Mouse (Mus musculus): Measurements from ENCODE around the gene Naa16. TPM values are rescaled to one million over a fixed set of nuclear protein-coding genes. Genes with fewer than 3 reads are reported as not detected.

Gene Naa16
- polyA plus RNA-seq, 1 experiment = 7.7 TPM

DNA sequence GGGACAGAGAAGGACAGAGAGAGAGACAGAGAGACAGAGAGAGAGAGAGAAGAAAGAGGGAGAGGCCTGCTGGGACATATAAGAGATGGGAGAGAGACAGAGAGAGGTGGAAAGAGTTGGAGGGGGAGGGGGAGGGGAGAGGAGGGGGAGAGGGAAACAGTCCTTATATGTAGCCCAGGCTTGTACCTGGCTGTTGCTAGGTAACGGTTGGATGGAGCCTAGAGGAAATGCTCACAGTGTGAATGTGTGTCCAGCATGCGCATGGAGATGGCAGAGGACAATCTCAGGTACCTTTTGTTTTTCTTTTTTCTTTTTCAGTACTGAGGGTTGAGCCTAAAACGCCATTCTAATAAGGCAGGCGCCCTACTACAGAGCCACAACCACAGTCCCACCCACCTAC lies 106.0 kb downstream of the Naa16 start:
- WGBS = 71% methylated on average over 4 of the region's 4 CpGs

DNA sequence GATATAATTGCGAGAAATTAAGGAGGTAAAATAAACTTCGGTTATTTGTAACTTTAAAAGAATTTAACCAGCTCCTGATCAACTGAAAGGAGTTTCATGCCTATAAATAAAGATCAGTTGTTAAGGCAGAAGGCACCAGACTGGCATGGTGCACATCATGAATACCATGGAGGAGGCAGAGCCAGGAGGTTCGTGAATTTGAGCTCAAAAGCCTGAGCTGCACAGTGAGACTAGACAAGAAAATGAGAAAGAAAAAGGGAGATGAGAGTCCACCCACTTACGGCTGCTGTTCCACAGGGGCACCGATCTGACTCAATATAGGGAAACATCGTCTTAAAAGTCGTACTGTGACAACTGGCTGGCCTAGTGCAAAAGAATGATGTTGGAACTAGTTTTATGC lies 106.6 kb downstream of the Naa16 start:
- Histone ChIP-seq H3K36me3 (ENCODE audit: control insufficient read depth, insufficient read depth, low read length) (peaks cover 18% of the 10 kb centered on the region), H3K27ac (ENCODE audit: control insufficient read depth, insufficient read depth, low read length) (0 out of 2 replicates have a peak overlapping the region, but pooled peaks have one; percentile 49), H3K4me3 (ENCODE audit: control insufficient read depth, insufficient read depth, low read length) (no peak overlapping the region), H3K27me3 (ENCODE audit: control insufficient read depth, insufficient read depth, low read length) (no peaks in the 10 kb centered on the region), H3K4me1 (replicated peaks; ENCODE audit: control insufficient read depth, insufficient read depth, low read length) (peaks cover 48% of the 10 kb centered on the region)
- 93% methylated on average over 7 of the region's 7 CpGs for WGBS
- DNase-seq = no peak
- TF ChIP-seq POLR2A (IDR thresholded peaks at IDR 0.05; ENCODE audit: control insufficient read depth, extremely low read depth, insufficient read depth, low read length, poor library complexity) = no peak

More for the DNA sequence above, 106.0 kb downstream of the Naa16 start:
- Histone ChIP-seq H3K36me3 (ENCODE audit: control insufficient read depth, insufficient read depth, low read length) (peaks cover 25% of the 10 kb centered on the region), H3K27me3 (ENCODE audit: control insufficient read depth, insufficient read depth, low read length) (no peaks in the 10 kb centered on the region), H3K27ac (ENCODE audit: control insufficient read depth, insufficient read depth, low read length) (0 out of 2 replicates have a peak overlapping the region, but pooled peaks have one; percentile 31), H3K4me1 (replicated peaks; ENCODE audit: control insufficient read depth, insufficient read depth, low read length) (peaks cover 47% of the 10 kb centered on the region), H3K4me3 (ENCODE audit: control insufficient read depth, insufficient read depth, low read length) (no peak overlapping the region)
- DNase-seq = no peak
- TF ChIP-seq POLR2A (IDR thresholded peaks at IDR 0.05; ENCODE audit: control insufficient read depth, extremely low read depth, insufficient read depth, low read length, poor library complexity) = no peak
- no peak for TF ChIP-seq CTCF (IDR thresholded peaks at IDR 0.05; ENCODE audit: borderline replicate concordance, control insufficient read depth, extremely low read depth, insufficient read depth, low read length, poor library complexity)

DNA sequence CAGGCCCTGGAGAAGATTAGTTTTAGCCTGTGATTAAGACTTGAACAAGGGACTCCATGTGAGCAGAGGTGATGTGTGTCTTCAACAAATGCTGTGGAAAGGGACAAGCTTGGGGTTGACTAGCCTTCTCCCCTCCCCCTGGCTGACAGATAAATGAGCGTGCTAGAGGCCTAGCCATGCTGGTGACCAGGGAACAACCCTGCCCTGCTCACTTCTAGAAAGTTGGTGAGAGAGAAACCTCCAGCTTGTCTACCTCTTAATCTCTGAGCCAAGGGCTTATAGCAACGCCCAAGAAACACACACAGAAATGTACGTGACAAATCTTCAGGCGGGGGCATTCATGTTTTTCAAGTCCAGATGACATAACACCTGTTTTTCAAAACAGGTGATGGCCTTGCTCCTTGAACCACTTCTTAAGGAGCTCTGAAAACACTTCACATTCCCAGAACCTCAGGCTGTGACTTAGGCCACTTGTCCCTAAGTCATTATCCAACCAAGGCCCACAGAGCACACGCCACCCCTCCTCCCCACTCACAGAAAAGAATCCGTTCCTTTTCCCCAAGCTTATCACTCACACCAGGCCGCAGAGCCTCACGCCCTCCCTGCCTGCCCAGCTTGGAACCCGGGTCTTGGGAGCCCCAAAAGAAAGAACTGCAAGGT lies 108.6 kb downstream of the Naa16 start:
- 87% methylated on average over 9 of the region's 9 CpGs for WGBS
- H3K4me3 ChIP-seq (ENCODE audit: control insufficient read depth, insufficient read depth, low read length) = no peak overlapping the region
- H3K27me3 ChIP-seq (ENCODE audit: control insufficient read depth, insufficient read depth, low read length) = no peaks in the 10 kb centered on the region
- DNase-seq = no peak
- peaks cover 52% of the 10 kb centered on the region for H3K4me1 ChIP-seq (replicated peaks; ENCODE audit: control insufficient read depth, insufficient read depth, low read length)
- TF ChIP-seq CTCF (IDR thresholded peaks at IDR 0.05; ENCODE audit: borderline replicate concordance, control insufficient read depth, extremely low read depth, insufficient read depth, low read length, poor library complexity) = no peak
- TF ChIP-seq POLR2A (IDR thresholded peaks at IDR 0.05; ENCODE audit: control insufficient read depth, extremely low read depth, insufficient read depth, low read length, poor library complexity) = no peak
- no peaks in the 10 kb centered on the region for H3K36me3 ChIP-seq (ENCODE audit: control insufficient read depth, insufficient read depth, low read length)
- peak overlapping the region; percentile 64 for H3K27ac ChIP-seq (ENCODE audit: control insufficient read depth, insufficient read depth, low read length)

DNA sequence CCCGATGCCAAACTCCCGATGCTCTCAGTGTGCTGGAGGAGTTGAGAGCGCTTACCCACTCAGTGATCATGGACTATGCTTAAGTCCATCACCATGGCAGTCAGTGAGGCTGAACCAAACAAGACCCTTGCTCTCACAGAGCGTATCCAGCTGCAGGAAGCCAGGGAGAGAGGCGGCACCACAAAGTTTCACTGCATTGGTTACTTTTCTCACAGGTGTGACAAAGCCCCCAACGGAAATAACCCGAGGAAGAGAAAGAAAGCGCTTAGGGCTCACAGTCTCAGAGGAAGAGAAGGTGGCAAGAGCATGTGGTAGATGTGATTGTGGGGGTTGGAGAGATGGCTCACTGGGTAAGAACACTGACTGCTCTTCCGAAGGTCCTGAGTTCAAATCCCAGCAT lies 110.1 kb downstream of the Naa16 start:
- H3K4me1 ChIP-seq (replicated peaks; ENCODE audit: control insufficient read depth, insufficient read depth, low read length) = peaks cover 65% of the 10 kb centered on the region
- H3K27ac ChIP-seq (ENCODE audit: control insufficient read depth, insufficient read depth, low read length) = peak overlapping the region; percentile 99
- no peaks in the 10 kb centered on the region for H3K36me3 ChIP-seq (ENCODE audit: control insufficient read depth, insufficient read depth, low read length)
- 18% methylated on average over 9 of the region's 9 CpGs for WGBS
- peak; percentile 53; the same call in 1 of the 2 replicates for TF ChIP-seq POLR2A (IDR thresholded peaks at IDR 0.05; ENCODE audit: control insufficient read depth, extremely low read depth, insufficient read depth, low read length, poor library complexity)
- TF ChIP-seq CTCF (IDR thresholded peaks at IDR 0.05; ENCODE audit: borderline replicate concordance, control insufficient read depth, extremely low read depth, insufficient read depth, low read length, poor library complexity) = peak; percentile 13; the same call in 1 of the 2 replicates
- no peaks in the 10 kb centered on the region for H3K27me3 ChIP-seq (ENCODE audit: control insufficient read depth, insufficient read depth, low read length)
- peak; percentile 85 for DNase-seq
- H3K4me3 ChIP-seq (ENCODE audit: control insufficient read depth, insufficient read depth, low read length) = peak overlapping the region; percentile 29

DNA sequence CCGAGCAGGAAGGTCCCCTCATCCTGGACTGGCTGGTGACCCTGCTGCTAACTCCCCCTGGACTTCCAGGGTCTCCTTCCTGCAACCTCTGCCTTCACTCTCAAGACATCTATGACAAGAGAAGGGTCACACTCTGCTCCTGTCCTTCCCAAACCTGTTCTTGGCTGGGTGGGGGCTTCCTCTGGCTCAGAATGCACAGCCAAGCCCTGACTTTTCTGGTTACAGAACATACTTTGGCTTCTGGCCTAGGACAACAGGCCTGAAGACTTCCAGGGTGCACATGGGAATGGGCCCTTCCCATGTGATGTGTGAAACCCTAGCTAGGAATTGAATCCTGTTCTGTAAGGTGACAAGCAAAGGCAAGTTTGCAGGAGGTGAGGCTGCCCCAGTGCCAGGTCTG lies 111.1 kb downstream of the Naa16 start:
- 97% methylated on average over 1 of the region's 1 CpGs for WGBS
- TF ChIP-seq CTCF (IDR thresholded peaks at IDR 0.05; ENCODE audit: borderline replicate concordance, control insufficient read depth, extremely low read depth, insufficient read depth, low read length, poor library complexity) (no peak), POLR2A (IDR thresholded peaks at IDR 0.05; ENCODE audit: control insufficient read depth, extremely low read depth, insufficient read depth, low read length, poor library complexity) (no peak)
- DNase-seq = no peak
- Histone ChIP-seq H3K4me3 (ENCODE audit: control insufficient read depth, insufficient read depth, low read length) (no peak overlapping the region), H3K27me3 (ENCODE audit: control insufficient read depth, insufficient read depth, low read length) (no peaks in the 10 kb centered on the region), H3K27ac (ENCODE audit: control insufficient read depth, insufficient read depth, low read length) (peak overlapping the region; percentile 64), H3K4me1 (replicated peaks; ENCODE audit: control insufficient read depth, insufficient read depth, low read length) (peaks cover 64% of the 10 kb centered on the region), H3K36me3 (ENCODE audit: control insufficient read depth, insufficient read depth, low read length) (no peaks in the 10 kb centered on the region)

DNA sequence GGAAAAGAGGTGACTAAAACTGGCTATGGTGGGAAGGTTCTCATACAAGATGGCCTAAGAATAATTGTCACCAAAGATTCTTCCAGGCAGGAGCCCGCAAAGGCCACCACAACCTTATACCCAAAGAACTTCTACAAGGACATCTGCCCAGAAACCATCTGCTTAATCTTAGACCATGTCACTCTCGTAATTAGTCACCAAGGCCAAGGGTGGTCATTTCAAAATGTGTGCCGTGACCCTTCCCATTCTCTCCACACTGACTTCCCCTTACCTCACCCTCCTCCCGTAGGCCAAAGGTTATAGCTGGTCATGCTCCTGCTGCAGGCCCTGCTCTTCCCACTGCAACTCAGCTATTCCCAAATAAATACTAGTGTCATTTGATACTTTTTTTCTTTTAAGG lies 111.7 kb downstream of the Naa16 start:
- WGBS = 95% methylated on average over 4 of the region's 4 CpGs
- no peak overlapping the region for H3K27ac ChIP-seq (ENCODE audit: control insufficient read depth, insufficient read depth, low read length)
- no peaks in the 10 kb centered on the region for H3K27me3 ChIP-seq (ENCODE audit: control insufficient read depth, insufficient read depth, low read length)
- H3K36me3 ChIP-seq (ENCODE audit: control insufficient read depth, insufficient read depth, low read length) = no peaks in the 10 kb centered on the region
- TF ChIP-seq POLR2A (IDR thresholded peaks at IDR 0.05; ENCODE audit: control insufficient read depth, extremely low read depth, insufficient read depth, low read length, poor library complexity) (no peak), CTCF (IDR thresholded peaks at IDR 0.05; ENCODE audit: borderline replicate concordance, control insufficient read depth, extremely low read depth, insufficient read depth, low read length, poor library complexity) (no peak)
- DNase-seq = no peak
- H3K4me3 ChIP-seq (ENCODE audit: control insufficient read depth, insufficient read depth, low read length) = no peak overlapping the region
- peaks cover 65% of the 10 kb centered on the region for H3K4me1 ChIP-seq (replicated peaks; ENCODE audit: control insufficient read depth, insufficient read depth, low read length)

Measured in thymus, adult 2 months (tissue).